Mouse (Mus musculus): ENCODE data around the gene Smad9. TPM values are rescaled to one million over a fixed set of nuclear protein-coding genes. Genes with fewer than 3 reads are reported as not detected.

Smad9 gene
- total RNA-seq, 2 experiments from 2014 or later = 0.20 to 0.26 TPM

DNA sequence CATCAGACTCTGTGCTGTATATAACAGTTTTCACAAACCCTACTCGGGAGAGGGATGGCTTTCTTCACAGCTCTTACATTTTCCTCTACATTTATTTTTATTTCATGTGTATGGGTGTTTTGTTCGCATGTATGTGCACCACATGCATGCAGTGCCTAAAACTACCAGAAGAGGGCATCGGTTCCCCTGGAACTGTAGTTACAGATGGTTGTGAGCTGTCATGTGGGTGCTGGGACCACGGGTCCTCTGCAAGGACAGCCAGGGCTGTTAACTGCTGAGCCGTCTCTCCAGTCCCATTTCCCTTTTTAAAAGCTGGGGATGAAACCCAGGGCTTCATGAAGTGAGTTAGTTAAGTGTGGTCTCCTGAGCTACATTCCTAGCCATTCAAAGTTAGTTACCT is 40.0 kb downstream of the Smad9 start:
- intact Hi-C loops (cut with DNase I) = no loop called here
- no peak for DNase-seq
- Histone ChIP-seq H3K4me3 (no peak overlapping the region), H3K27ac (no peak overlapping the region)
- TF ChIP-seq CTCF (IDR thresholded peaks at IDR 0.05) = no peak

DNA sequence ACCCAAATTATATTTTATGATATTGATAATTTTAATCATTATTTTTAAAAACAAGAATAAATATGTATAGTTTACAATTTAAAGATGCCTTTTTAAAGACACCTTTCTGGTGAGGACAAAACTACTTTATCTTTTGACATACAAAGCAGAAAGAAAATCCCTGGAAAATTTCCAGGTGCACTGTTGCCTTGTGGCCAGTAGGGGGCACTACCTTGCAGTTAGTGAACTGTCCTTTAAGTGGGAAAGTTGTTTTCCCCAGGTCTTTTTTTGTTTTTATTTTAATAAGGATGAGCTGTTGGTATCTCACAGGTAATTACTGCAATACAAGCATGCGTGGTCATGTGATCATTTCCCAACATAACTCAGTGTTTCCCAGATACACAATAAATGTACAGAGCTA is 40.4 kb downstream of the Smad9 start:
- no peak overlapping the region for H3K27ac ChIP-seq
- DNase-seq = no peak
- peak; percentile 71 for TF ChIP-seq CTCF (IDR thresholded peaks at IDR 0.05)
- intact Hi-C loops (cut with DNase I) = no loop called here
- H3K4me3 ChIP-seq = no peak overlapping the region

DNA sequence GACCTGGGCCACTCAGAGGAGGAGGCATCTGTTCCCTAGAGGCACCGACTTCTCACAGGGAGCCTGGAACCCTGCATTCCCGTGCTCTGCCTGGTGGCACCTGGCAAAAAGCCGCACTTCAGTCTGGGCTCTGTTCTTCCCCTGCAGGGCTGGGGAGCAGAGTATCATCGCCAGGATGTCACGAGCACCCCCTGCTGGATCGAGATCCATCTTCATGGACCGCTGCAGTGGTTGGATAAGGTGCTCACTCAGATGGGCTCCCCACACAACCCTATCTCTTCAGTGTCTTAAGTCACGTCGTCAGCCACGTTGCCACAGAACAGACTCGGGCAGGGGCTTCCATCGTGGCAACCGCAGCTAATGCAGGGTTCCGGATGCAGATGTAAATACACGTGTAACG is 41.8 kb downstream of the Smad9 start:
- TF ChIP-seq CTCF (IDR thresholded peaks at IDR 0.05) = peak; percentile 51
- H3K4me3 ChIP-seq = no peak overlapping the region
- H3K27ac ChIP-seq = no peak overlapping the region
- intact Hi-C loops (cut with DNase I) = no loop called here
- peak; percentile 36 for DNase-seq

DNA sequence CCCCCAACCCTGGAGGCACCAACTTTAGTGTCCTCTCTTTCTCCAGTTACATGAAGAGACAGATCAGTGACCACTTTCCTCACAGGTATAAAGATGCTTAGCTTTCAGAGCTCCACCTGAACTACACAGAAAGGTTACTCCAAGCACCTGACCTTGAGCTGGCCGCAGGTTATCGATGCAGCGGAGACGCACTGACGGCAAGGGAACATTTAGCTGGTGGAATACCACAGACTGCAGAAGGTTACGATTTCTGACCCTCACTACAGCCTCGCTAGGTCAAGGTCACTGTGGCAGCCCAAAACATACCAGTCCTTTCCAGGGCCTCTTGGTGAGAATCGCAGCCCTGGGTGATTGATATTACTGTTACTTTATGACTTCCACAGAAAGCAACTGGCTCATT is 48.3 kb downstream of the Smad9 start:
- Histone ChIP-seq H3K4me3 (no peak overlapping the region), H3K27ac (no peak overlapping the region)
- intact Hi-C loops (cut with DNase I) = loop anchor here (2.0 kb wide), 1 partner anchor 113 kb away; no protein-coding TSS in a partner anchor
- TF ChIP-seq CTCF (IDR thresholded peaks at IDR 0.05) = no peak
- no peak for DNase-seq

DNA sequence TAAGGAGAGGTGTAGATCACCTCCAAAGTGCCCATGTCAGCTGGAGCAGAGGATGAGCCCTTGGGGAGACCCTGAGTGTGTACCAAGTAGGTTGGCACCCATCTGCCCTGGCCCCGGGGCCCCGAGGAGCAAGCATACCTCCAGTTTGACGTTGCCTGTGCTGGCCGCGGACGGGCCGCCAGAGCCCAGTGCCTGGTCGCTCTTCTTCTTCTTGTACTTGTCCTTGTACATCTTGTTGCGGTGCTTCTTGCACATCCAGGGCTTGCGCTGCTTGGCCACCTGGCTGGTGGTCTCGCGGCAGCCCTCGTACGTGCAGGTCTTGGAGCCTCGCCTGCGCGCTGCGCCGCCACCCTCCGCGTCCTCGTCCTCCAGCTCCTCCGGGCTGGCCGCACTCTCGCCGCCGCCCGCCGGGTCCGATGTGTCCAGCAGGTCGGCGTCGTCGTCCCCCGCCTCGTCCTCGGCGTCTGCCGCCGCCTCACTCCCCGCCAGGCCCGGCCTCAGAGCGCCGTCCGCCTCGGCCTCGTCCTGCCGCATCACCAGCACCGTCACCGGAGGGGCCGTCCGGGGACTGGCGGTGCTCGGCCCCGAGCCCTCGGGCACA is 51.8 kb downstream of the Smad9 start:
- intact Hi-C loops (cut with DNase I) = loop anchor here (5.0 kb wide), 1 partner anchor 255 kb away; no protein-coding TSS in a partner anchor
- Histone ChIP-seq H3K27ac (peak overlapping the region; percentile 96), H3K4me3 (peak overlapping the region; percentile 98)
- TF ChIP-seq CTCF (IDR thresholded peaks at IDR 0.05) = no peak
- DNase-seq = no peak

DNA sequence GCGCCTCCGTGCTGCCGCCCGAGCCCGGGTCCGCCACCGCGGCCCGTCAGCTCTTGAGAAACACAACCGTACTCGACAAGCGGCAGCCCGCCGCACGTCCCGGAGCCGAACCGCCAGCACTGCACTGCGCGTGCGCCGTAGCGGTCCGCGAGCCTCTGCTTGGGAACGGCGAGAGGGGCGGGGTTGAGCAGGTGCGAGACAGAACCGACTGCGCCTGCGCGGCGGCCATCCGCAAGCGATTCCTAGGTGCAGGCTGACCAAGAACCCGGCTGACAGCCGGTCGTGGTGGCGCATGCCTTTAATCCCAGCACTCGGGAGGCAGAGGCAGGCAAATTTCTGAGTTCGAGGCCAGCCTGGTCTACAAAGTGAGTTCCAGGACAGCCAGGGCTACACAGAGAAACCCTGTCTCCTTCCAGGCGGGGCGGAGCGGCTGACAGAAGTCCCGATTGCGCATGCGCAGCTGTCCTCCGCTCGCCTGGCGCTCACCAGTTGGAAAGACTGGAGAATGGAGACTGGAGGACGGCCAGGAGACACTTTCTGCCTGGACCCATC is 52.4 kb downstream of the Smad9 start, which contains the start of gene Rfxap:
Gene Rfxap, minus strand, starts transcription at position 126 of the 552 bp plus-strand sequence.
- peak within 1 kb of the TSS; percentile 96 for H3K27ac ChIP-seq
- DNase-seq = peak; percentile 98
- intact Hi-C loops (cut with DNase I) = loop anchor here (2.0 to 5.0 kb wide), 2 partner anchors 73 to 255 kb away; partner anchors contain the start of genes Alg5 and Exosc8
- no peak for TF ChIP-seq CTCF (IDR thresholded peaks at IDR 0.05)
- H3K4me3 ChIP-seq = peak within 1 kb of the TSS; percentile 98

DNA sequence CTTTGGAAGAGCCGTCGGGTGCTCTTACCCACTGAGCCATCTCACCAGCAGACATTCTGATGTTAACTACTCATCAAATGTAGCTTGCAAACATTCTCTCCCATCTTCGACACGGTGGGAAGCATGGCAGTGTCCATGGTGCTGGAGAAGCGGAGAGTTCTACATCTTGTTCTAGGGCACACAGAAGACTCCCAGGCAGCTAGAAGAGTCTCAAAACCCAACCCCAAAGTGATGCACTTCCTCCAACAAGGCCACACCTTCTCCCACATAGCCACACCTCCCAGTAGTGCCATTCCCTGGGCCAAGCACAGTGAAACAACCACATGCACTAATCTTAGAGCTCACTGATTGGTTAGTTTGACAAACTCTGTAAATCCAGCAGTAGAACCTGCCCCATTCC is 53.7 kb downstream of the Smad9 start:
- H3K27ac ChIP-seq = no peak overlapping the region
- intact Hi-C loops (cut with DNase I) = loop anchor here (2.0 to 5.0 kb wide), 2 partner anchors 74 to 253 kb away; partner anchors contain the start of genes Alg5 and Exosc8
- H3K4me3 ChIP-seq = no peak overlapping the region
- no peak for TF ChIP-seq CTCF (IDR thresholded peaks at IDR 0.05)
- no peak for DNase-seq

DNA sequence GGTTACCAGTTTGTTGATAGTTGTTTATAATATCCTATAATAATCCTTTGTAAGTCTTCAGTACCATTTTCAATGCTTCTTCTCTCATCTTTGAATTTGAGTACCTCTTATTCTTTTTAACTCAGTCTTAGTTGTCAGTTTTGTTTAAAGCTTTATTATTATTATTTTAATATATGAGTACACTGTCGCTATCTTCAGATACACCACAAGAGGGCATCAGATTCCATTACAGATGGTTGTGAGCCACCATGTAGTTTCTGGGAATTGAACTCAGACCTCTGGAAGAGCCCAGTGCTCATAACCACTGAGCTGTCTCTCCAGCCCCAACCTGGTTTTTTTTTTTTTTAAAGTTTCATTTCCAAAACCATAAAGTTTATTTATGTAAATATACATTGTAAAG is 56.2 kb downstream of the Smad9 start:
- intact Hi-C loops (cut with DNase I) = no loop called here
- Histone ChIP-seq H3K4me3 (no peak overlapping the region), H3K27ac (no peak overlapping the region)
- no peak for DNase-seq
- peak; percentile 39; the same call in 1 of the 2 replicates for TF ChIP-seq CTCF (IDR thresholded peaks at IDR 0.05)

DNA sequence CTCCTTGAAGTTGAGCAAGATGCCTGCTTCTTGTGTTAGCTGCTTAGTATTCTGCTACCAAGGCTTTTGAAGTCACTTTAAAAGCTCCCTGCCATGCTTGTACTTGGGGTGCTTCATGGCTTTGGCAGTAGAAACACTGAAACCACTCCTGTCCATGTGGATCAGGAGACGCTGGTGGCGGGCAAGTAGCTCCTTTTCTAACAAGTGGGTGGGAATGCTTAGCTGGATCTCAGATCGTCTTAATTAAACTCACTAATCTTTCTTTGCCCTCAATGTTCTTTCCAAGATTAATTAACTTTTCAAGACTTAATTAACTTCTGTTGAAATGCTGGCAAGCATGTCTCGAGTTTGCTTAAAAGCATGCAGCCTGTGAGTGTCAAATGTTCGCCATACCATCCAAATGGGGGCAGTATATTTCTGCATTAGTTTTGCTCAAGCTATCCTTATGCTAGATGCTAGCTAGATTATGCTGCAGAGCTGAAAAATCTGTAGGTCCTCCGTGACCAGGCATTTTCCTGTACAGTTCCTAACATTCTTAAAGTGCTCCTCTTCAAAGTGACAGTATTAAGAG is 58.1 kb downstream of the Smad9 start:
- no peak for DNase-seq
- Histone ChIP-seq H3K27ac (no peak overlapping the region), H3K4me3 (no peak overlapping the region)
- intact Hi-C loops (cut with DNase I) = no loop called here
- no peak for TF ChIP-seq CTCF (IDR thresholded peaks at IDR 0.05)

DNA sequence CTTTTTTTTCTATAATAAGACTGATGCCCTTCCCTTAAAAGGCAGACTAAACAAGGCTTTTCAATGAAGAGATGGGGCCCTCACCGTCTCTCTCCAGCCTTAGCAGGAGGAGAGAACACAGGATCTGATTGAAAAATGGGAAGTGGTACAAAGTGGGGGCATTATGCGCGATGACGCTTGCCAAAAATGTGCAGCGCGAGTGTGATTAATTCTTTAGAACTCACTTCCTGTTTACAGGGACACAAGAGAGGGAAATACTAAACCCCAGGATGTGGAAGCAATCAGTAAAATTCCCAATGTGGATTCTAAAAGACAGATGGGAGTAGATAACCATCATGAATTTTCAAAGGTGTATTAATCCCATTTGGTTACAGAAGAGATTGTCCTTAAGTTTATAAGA is 59.2 kb downstream of the Smad9 start:
- no peak for TF ChIP-seq CTCF (IDR thresholded peaks at IDR 0.05)
- intact Hi-C loops (cut with DNase I) = no loop called here
- no peak for DNase-seq

DNA sequence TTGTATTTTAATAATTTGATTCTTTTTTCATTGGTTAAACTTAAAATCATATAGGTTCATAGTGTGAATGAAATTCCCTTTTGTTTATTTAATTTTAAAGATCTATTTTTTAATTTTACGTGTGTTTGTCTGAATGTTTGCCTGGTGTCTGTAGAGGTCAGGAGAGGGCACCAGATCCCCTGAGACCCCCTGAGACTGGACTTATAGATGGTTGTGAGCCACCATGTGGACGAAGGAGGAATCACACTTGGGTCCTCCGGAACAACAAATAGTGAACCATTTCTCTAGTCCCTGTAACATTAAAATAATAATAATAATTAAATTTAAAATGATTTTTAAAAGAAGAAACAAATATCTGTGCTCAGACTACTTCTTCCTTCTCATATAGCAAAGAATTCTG is 59.9 kb downstream of the Smad9 start:
- no peak overlapping the region for H3K4me3 ChIP-seq
- H3K27ac ChIP-seq = no peak overlapping the region
- TF ChIP-seq CTCF (IDR thresholded peaks at IDR 0.05) = peak; percentile 70
- peak; percentile 50 for DNase-seq
- intact Hi-C loops (cut with DNase I) = no loop called here

More for the DNA sequence above, 59.2 kb downstream of the Smad9 start:
- H3K4me3 ChIP-seq = no peak overlapping the region
- no peak overlapping the region for H3K27ac ChIP-seq

DNA sequence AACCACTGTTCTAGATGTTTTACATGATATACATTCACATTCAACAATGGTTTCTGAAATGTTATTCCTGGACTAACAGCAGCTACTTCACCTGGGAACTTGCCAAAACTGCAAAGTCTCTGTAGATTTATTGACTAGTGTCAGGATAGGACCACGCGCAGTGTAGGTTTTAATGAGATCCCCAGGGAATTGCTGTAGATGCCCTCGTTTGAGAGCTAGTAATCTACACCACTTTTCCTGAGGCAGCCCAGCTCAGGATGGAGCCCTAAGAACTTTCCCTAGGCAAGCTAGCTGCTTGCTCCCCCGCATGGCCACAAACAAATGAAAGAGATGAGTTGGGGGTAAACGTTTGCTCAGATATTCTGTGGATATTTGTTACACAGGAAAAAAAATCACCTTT is 67.1 kb downstream of the Smad9 start:
- Histone ChIP-seq H3K27ac (no peak overlapping the region), H3K4me3 (no peak overlapping the region)
- no peak for TF ChIP-seq CTCF (IDR thresholded peaks at IDR 0.05)
- intact Hi-C loops (cut with DNase I) = no loop called here
- no peak for DNase-seq

DNA sequence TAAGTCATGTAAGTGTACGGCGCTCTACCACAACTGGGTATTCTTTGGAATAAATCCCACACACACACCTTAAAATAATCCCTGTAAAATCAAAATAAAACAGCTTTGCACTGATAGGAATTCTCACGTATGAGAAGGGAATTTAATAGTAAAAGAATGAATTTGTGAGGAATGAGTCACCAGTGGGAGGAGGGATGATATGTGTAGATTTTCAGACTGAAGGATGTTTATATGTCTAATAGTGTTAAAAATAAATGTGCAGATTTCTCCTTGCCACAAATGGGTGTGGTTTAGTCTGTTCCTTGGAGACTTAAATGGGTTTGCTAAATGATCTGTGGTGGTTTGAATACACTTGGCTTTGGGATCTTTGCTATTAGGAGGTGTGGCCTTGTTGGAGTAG is 77.1 kb downstream of the Smad9 start:
- no peak overlapping the region for H3K27ac ChIP-seq
- no peak for TF ChIP-seq CTCF (IDR thresholded peaks at IDR 0.05)
- no peak overlapping the region for H3K4me3 ChIP-seq
- intact Hi-C loops (cut with DNase I) = no loop called here
- DNase-seq = no peak
